Mouse (Mus musculus) heart, adult 2 months (tissue): Measurements from ENCODE around the gene Thegl.

Experiments
- CTCF ChIP-seq: fragments of 200-600 bp; IDR thresholded peaks from 2 replicates; pipeline ENCODE4 v1.8.1; 2022; ENCODE audit warnings: antibody characterized with exemption, mild to moderate bottlenecking, moderate library complexity
- POLR2A ChIP-seq: fragments of 200-500 bp; IDR thresholded peaks from 2 replicates; pipeline ENCODE4 v1.6.1; 2011; ENCODE audit warnings: mild to moderate bottlenecking, low read depth, low read length, control low read depth; ENCODE audit not compliant: insufficient read depth

GRCm38 (mm10) chr5:77092531-77092930 lies 76.7 kb downstream of the Thegl start:
- TF ChIP-seq POLR2A (no peak), CTCF (no peak)
